Mouse (Mus musculus): ENCODE data around the gene Prrc2a. TPM values are rescaled to one million over a fixed set of nuclear protein-coding genes. Genes with fewer than 3 reads are reported as not detected.

Gene Prrc2a
- polyA plus RNA-seq (2014; fragmentation: Illumina TruSeq; extraction: RNeasy Lipid Tissue Mini Kit (QIAGEN cat#74804); ENCODE audit: low read depth, low replicate concordance): 7.2 TPM

DNA sequence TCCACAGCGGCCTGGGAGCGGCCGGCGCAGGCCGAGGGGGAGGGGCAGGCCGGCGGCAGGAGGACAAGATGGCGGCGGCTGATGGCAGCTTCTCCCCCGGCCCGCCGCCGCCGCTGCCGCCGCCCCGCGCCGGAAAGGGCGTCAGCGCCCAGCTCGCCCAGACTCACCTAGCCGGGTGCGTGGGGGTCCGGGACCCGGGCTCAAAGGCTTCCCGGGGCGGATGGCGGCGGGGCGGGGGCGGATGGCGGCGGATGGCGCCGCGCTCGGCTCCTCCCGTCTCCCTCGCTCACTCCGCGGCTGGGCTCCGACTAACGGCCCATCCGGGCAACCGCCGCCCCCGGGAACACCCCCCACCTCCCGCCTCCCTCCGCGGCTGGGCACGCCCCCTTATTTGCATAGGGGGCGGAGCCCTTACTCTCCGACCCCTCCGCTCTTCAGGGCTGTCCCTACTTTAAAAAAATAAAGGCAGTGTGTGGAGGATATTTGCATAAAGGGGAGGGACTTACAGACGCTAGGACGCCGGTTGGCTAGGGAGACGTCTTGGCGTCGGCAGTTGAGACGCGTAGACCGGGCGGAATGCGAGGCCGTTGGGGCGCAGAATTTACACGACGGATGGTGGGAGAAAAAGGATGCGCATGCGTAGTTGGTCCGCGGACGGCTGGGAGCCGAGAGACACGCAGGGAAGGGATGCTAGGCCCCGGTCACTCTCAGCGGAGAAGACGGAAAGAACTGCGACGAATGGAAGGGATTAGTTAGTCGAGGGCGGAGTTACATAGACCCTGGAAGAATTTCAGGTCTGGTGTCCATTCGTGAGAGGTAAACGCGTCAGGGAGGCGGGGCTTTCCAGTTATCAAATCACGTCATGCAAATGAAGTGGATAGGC lies at the start of gene Prrc2a:
TSS of gene Prrc2a (minus strand) at position 330 of the 883 bp plus-strand sequence.

GRCm38 (mm10) chr17:35204494-35205379 lies 40.0 kb upstream of the Prrc2a start, which contains the start of gene Lta:
Lta (minus strand) TSS chr17:35205351.

DNA sequence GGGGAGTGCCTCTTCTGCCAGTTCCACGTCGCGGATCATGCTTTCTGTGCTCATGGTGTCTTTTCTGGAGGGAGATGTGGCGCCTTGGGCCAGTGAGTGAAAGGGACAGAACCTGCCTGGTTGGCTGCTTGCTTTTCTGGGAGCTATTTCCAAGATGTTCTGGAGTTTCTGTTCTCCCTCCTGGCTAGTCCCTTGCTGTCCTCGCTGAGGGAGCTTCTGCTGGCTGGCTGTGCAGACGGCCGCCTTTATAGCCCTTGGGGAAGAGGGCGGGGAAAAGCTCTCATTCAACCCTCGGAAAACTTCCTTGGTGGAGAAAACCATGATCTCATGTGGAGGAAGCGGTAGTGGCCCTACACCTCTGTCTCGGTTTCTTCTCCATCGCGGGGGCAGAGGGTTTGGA lies 37.1 kb upstream of the Prrc2a start, which contains the start of gene Tnf:
TSS of gene Tnf (minus strand) at position 221 of the 400 bp plus-strand sequence.

GRCm38 (mm10) chr17:35193881-35194843 lies 29.5 kb upstream of the Prrc2a start, which contains the start of gene Ltb:
Ltb (plus strand) TSS chr17:35194439.

GRCm38 (mm10) chr17:35187959-35188610 lies 23.4 kb upstream of the Prrc2a start, which contains the start of gene Lst1:
Lst1 (minus strand) TSS chr17:35188439.

DNA sequence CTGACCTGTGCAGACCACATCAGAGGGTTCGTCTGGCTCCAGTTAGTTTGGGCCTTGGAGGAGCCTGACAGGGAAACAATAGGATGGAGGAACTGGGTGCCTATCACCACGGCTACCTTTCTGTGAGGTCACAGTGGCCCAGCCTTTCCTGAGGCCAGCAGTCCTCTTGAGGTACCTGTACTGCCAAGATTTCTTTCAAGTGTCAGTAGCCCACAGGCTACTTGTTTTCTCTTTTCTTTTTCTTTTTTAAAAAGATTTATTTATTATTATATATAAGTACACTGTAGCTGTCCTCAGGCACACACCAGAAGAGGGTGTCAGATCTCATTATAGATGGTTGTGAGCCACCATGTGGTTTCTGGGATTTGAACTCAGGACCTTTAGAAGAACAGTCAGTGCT lies 11.3 kb upstream of the Prrc2a start, which contains the start of gene Aif1:
TSS of gene Aif1 (minus strand) at position 101 of the 400 bp plus-strand sequence.

DNA sequence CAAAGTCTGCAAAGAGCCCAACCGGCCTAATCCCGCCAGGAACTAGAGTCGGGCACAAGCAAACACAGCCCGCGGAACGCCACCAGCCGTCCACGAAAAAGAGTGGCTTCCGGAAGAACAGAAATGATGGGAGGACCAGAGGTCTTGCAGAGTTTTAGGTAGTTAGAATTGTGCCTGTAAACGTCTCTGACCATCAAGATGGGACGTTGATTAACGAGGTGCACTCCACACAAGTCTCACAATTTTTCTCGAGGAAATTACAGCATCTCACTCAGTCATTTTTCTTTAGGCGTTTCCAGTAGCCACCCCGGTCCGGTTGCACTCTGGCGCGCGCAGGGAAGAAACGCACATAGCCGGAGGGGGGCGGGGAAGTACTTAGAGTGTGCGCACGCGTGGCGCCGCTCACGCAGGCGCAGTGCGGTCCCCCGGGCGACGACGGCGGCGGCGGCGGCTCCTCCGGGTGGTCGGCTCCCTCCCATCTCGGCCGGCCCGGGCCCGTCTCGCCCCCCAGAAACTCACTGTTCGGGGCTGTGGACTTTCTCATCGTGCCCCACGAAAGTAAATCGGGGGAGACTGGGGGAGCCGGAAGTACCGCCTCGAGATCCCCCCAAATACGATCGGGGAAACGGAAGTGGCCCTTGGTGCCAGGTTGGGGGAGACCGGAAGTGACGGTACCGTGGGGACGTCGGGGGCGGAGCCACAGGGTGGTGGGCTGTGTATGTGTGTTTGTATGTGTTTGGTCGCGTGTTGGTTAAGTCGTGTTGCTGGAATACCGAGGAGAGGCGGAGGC lies 29.7 kb downstream of the Prrc2a start, which contains the start of gene Bag6:
TSS of gene Bag6 (plus strand) at position 378 of the 790 bp plus-strand sequence.

GRCm38 (mm10) chr17:35131500-35132173 lies 33.1 kb downstream of the Prrc2a start, which contains the start of gene Apom:
Apom (minus strand) TSS chr17:35132050.

GRCm38 (mm10) chr17:35126206-35126611 lies 38.5 kb downstream of the Prrc2a start, which contains the start of gene D17H6S53E:
D17H6S53E (plus strand) TSS chr17:35126373.

DNA sequence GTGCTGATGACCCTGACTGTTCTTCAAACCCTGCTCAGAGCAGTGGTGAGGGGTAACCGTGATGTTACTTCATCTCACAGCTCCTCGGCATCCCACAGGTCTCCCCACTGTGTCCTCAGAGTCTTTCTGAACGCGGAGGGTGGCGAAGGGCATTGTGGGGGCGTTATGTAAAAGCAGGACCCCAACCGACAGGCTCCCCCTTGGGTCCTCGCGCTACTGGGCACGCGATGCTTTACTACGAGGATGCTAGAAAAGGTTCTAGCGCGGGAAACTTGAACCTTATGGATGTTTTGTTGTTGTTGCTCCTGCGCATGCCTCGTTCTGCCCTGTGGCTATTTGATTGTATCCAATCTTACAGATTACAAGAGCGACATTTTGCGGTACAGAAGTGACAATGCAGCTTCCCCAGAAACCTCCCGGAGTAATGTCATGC lies 42.8 kb downstream of the Prrc2a start, which contains the start of gene Csnk2b:
TSS of gene Csnk2b (minus strand) at position 183 of the 433 bp plus-strand sequence.

GRCm38 (mm10) chr17:35121143-35121799 lies 43.4 kb downstream of the Prrc2a start, which contains the start of gene Gpank1:
Gpank1 (plus strand) TSS chr17:35121455.

DNA sequence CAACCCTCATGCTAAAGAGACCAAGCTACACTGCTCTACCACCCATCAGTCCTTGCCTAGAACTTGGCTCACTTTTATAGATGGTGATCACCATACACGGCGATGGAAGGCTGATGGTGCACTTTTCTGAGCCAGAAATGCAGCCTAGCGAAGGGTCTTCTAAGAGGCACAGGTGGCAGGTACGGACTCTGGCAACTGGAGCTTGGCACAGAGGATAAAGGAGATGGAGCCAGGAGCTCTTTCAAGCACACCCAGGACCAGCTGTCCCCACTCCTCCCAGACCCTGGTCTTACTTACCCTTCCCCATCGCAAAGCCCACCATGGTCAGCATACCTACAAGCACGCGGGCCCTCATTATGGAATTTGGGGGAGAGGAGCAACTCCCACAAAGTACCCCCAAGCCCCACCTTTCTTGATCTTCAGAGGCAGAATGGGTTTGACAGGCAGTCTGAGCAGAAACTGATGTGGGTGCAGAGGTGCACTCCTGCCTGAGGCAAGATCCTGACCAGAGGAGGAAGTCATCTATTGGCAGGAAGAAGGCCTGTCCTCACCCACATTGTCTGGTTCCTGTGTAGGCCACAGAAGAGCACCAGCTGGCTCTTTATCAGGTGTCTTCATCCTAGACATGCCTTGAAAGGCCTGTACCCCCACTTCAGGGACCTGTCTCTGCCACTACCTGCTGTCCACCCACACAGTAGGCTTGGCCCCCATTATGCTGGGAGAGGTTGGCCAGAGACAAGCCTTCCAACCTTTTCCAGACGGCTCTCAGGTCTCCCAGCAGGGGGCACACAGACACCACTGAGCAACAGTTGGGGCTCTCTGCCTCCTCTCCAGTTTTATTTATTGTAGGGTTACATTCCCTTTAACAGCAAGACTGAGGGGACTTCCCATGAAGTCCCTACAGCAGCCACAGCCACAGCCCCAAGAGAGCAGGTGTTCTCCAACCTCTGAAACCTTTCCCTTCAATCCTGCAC lies 49.4 kb downstream of the Prrc2a start, which contains the start of gene Ly6g5b:
TSS of gene Ly6g5b (minus strand) at position 383 of the 974 bp plus-strand sequence.

GRCm38 (mm10) chr17:35108097-35108496 lies 56.6 kb downstream of the Prrc2a start, which contains the start of gene Ly6g5c:
Ly6g5c (plus strand) TSS chr17:35108279.

Measured in adrenal gland, adult 10 weeks (tissue).